Mouse (Mus musculus): ENCODE measurements around the gene Krt28.
A peak's percentile ranks its signal among the peaks of the same experiment; 100 is the strongest.

Krt28 gene

DNA sequence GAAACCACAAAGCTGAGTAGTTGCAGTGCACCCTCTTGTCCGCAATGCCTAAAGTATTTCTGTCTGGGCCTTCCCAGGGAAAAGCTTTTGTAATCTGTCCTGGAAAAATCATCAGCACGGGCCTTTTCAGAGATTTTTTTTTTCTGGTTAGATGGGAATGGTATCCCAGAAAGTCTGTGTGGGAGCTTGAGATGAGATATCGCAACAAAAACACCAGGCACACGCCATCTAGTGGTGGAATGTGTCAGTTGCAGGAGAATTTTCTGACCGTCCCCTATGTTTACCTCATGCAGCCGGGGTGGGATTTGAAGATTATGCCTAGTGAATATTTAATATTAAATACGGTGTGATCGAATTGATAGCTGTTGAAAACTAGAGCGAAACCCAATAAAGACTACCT lies 10.3 kb downstream of the Krt28 start:
- DNase-seq, result peak in 1 of 2 experiments; percentile 4

GRCm38 (mm10) chr11:99361423-99361822 lies 13.3 kb downstream of the Krt28 start:
- no peak for DNase-seq

DNA sequence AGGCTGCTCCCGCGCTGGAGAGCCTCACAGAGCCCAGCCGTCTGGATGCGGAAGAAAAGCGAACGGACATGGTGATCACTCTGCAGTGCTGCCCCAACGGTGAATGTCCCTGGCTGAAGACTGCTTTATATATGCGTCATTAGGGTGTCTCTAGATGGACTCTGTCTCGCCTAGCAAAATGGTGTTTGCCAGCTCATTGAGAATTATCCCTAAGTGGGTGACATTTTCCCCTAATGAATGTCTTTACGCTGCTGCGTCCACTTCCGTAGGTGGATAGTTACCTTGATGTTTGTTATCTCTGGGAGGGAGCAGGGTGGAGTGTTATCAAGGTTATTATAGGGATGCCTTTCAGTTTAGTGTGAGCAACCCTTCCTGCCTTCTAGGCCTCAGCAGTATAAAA lies 23.7 kb downstream of the Krt28 start, which contains the start of gene Krt27:
Gene Krt27 (minus strand): TSS at position 101 of the 400 bp plus-strand sequence.
- no peak for DNase-seq

DNA sequence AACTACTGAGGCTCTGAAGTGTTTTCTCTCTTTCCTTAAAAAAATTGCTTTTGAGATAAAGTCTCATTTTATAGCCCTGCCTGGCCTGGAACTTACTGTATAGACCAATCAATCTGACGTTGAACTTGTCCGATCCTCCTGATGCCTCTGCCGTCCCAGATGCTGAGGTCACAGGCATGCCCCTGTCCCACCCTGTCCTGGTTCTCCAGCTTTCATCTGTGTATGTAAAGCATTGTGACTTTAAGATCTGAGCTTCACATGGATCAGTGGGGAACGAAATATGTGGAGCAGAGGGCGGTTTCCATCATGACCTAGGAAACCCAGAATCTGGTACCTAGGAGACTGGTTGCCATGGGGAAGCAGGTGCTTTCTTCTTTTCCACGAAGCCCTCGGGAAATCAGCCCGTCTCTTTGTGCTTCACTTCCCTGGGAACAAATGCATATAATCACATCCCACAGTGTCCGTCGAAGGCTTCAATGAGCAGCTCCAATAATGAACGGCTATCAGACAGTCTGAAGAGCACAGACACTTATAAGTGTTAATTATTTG lies 35.3 kb downstream of the Krt28 start:
- no peak for DNase-seq

GRCm38 (mm10) chr11:99337866-99338265 lies 36.8 kb downstream of the Krt28 start, which contains the start of gene Krt26:
Krt26 (minus strand) TSS chr11:99337966.
- DNase-seq, result no peak

DNA sequence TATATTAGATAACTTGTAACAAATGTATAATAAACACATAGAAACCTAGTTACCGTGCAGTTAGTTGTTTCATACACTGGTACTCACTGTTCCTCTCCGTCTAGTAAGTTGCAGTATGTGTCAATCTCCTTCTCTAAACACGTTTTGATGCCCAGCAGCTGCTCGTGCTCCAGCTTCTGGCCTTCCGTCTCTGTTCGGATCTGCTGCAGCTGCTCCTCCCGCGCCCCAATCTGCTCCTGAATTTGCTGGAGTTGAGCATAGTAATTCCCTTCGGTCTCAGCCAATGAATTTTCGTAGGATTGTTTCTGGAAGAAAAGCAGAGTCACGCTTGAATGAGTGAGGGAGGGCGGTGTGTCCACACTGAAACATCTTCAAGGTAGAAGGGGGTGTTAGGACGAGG lies 41.3 kb downstream of the Krt28 start:
- DNase-seq, result no peak

DNA sequence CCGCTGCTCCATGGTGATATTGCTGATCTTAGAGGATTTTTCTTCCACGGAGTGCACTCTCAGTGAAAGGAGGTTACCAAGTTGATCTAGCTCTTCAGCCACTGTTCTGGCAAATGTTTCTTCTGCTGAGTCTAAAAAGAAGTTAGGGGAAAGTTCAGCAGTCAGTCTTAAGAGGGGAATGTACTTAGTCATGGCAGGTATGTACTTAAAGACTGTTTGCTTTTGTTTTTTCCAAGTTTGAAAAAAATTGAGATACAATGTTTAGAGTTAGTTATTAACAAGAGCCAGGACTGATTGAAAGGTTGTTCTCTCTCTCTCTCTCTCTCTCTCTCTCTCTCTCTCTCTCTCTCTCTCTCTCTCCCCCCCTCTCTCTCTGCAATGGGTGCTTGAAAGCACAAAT lies 45.0 kb downstream of the Krt28 start:
- no peak for DNase-seq

- DNase-seq, result no peak
Observed at GRCm38 (mm10) chr11:99322851-99323250, 51.9 kb downstream of the Krt28 start, which contains the start of gene Krt25. Krt25 (minus strand) TSS chr11:99322951.

GRCm38 (mm10) chr11:99321094-99321493 lies 53.6 kb downstream of the Krt28 start:
- DNase-seq, result no peak

DNA sequence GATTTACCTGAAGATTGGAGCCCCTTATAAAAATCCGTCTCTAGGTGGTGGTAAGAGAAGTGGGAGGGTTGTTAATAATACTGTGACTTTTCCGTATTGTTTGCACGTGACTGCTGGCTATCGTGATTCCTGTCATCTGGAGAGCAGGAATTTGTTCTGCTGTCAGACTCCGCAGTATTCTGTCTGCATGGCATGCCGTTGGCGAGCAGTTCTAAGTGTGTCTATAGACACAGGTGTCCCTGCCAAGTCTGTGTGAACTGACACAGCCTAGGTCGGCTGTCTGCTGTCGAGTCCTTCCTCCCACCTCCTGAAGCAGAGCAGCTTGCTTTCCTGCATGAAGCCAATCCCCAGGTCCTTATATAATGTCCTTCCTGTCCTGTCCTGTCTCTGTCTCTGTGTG lies 55.6 kb downstream of the Krt28 start:
- DNase-seq, result no peak

DNA sequence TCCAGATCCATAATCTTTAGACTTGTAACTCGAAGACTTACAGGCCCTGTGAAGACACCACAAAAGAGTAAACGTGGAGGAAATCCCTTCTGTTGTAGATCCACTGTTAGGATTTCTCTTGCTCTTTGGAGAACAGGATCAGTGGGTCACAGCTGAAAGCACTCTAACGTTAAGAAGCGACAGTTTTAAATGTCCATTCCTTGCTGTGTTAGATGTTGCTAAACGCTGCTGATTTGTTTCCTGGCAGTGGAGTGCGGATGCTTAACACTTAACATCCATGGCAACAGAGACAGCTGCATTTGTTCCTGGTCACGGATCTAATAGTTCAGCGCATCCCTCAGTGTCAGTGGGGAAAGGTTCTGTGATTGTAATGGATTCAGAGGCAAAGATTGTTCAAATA lies 58.2 kb downstream of the Krt28 start:
- DNase-seq, result no peak

Measured in lung, adult 18-20 months (tissue).